Mouse (Mus musculus): Measurements from ENCODE around the gene Nprl2. TPM values are rescaled to one million over a fixed set of nuclear protein-coding genes. Genes with fewer than 3 reads are reported as not detected.

Gene Nprl2
- total and polyA plus RNA-seq, 3 experiments, result 12.6 to 31.4 (median 16.3) TPM

GRCm38 (mm10) chr9:107582509-107583062 is 40.6 kb downstream of the Nprl2 start:
- H3K4me1 ChIP-seq (ENCODE audit: control insufficient read depth in 1 of 2, insufficient read depth in 2 of 2), result peaks cover 11 to 38% of the 10 kb centered on the region in 2 experiments
- H3K9ac ChIP-seq (ENCODE audit: insufficient read depth, low read depth), result no peak overlapping the region
- no peaks in the 10 kb centered on the region for H3K79me2 ChIP-seq (replicated peaks; ENCODE audit: control insufficient read depth, extremely low read depth, insufficient read depth, poor library complexity, severe bottlenecking)
- dilution Hi-C loops (cut with MboI; ENCODE audit: extremely low pct_ligation_motif_present, extremely low pct_unique_long_range_greater_than_20kb, low sequenced_read_pairs), result no loop called here
- H3K4me3 ChIP-seq (replicated peaks in 1 of 3; ENCODE audit: low read depth in 2 of 3, low read length in 2 of 3, poor library complexity in 1 of 3), result no peak overlapping the region
- TF ChIP-seq POLR2A (IDR thresholded peaks at IDR 0.05; ENCODE audit: low read depth, low read length) (no peak), SMC3 (IDR thresholded peaks at IDR 0.05; ENCODE audit: low read depth, low read length) (no peak), MXI1 (IDR thresholded peaks at IDR 0.05; ENCODE audit: low read depth, low read length) (no peak), MAFK (IDR thresholded peaks at IDR 0.05; ENCODE audit: insufficient replicate concordance, low read length) (no peak), USF1 (IDR thresholded peaks at IDR 0.05; ENCODE audit: low read depth, low read length) (no peak), MAZ (IDR thresholded peaks at IDR 0.05; ENCODE audit: low read depth, low read length) (no peak), POLR2AphosphoS2 (IDR thresholded peaks at IDR 0.05; ENCODE audit: low read depth, low read length) (no peak), ZNF384 (IDR thresholded peaks at IDR 0.05; ENCODE audit: low read depth, low read length) (no peak), CHD1 (IDR thresholded peaks at IDR 0.05; ENCODE audit: low read depth, low read length) (no peak), ETS1 (conservative IDR thresholded peaks at IDR 0.05; ENCODE audit: low read depth, low read length) (no peak), IRF4 (IDR thresholded peaks at IDR 0.05; ENCODE audit: low read depth, low read length) (no peak), TBP (conservative IDR thresholded peaks at IDR 0.05; ENCODE audit: low read depth, low read length) (no peak), NELFE (IDR thresholded peaks at IDR 0.05; ENCODE audit: low read depth, low read length) (no peak)
- H3K27me3 ChIP-seq (replicated peaks), result no peaks in the 10 kb centered on the region
- H3K4me2 ChIP-seq (ENCODE audit: insufficient read depth, low read depth, poor library complexity, severe bottlenecking), result no peak overlapping the region
- DNase-seq (ENCODE audit: extremely low read depth), result no peak
- H3K36me3 ChIP-seq (replicated peaks in 1 of 2; ENCODE audit: control insufficient read depth in 1 of 2, insufficient read depth in 1 of 2, low read length in 1 of 2), result peaks cover 8 to 33% of the 10 kb centered on the region in 2 experiments
- in situ Hi-C loops (cut with MboI; ENCODE audit: low pct_ligation_motif_present, low pct_unique_long_range_greater_than_20kb, low sequenced_read_pairs), result no loop called here
- no peaks in the 10 kb centered on the region for H3K9me3 ChIP-seq (replicated peaks; ENCODE audit: low read length)
- no peak overlapping the region for H3K27ac ChIP-seq (ENCODE audit: insufficient read depth, low read depth)

GRCm38 (mm10) chr9:107583174-107583573 is 41.1 kb downstream of the Nprl2 start:
- in situ Hi-C loops (cut with MboI; ENCODE audit: low pct_ligation_motif_present, low pct_unique_long_range_greater_than_20kb, low sequenced_read_pairs), result no loop called here
- TF ChIP-seq CTCF (conservative IDR thresholded peaks at IDR 0.05 in 1 of 2, IDR thresholded peaks at IDR 0.05 in 1 of 2; ENCODE audit: low read depth in 2 of 2, low read length in 2 of 2) (no peak), BHLHE40 (IDR thresholded peaks at IDR 0.05; ENCODE audit: low read depth, low read length) (no peak), RCOR1 (conservative IDR thresholded peaks at IDR 0.05; ENCODE audit: low read depth, low read length) (no peak), TBP (conservative IDR thresholded peaks at IDR 0.05; ENCODE audit: low read depth, low read length) (no peak), RAD21 (IDR thresholded peaks at IDR 0.05; ENCODE audit: low read depth, low read length) (no peak), KAT2A (IDR thresholded peaks at IDR 0.05; ENCODE audit: insufficient replicate concordance, low read length) (no peak), IRF4 (IDR thresholded peaks at IDR 0.05; ENCODE audit: low read depth, low read length) (no peak)
- no peak for DNase-seq (ENCODE audit: extremely low read depth)
- Histone ChIP-seq H3K9me3 (replicated peaks; ENCODE audit: low read length) (no peaks in the 10 kb centered on the region), H3K4me3 (replicated peaks in 1 of 3; ENCODE audit: low read depth in 2 of 3, low read length in 2 of 3, poor library complexity in 1 of 3) (no peak overlapping the region), H3K27me3 (replicated peaks) (no peaks in the 10 kb centered on the region), H3K4me2 (ENCODE audit: insufficient read depth, low read depth, poor library complexity, severe bottlenecking) (no peak overlapping the region), H3K27ac (ENCODE audit: insufficient read depth, low read depth) (no peak overlapping the region), H3K9ac (ENCODE audit: insufficient read depth, low read depth) (no peak overlapping the region), H3K4me1 (ENCODE audit: control insufficient read depth in 1 of 2, insufficient read depth in 2 of 2) (peaks cover 11 to 38% of the 10 kb centered on the region in 2 experiments), H3K36me3 (replicated peaks in 1 of 2; ENCODE audit: control insufficient read depth in 1 of 2, insufficient read depth in 1 of 2, low read length in 1 of 2) (peaks cover 8 to 33% of the 10 kb centered on the region in 2 experiments), H3K79me2 (replicated peaks; ENCODE audit: control insufficient read depth, extremely low read depth, insufficient read depth, poor library complexity, severe bottlenecking) (peaks cover 5% of the 10 kb centered on the region)
- dilution Hi-C loops (cut with MboI; ENCODE audit: extremely low pct_ligation_motif_present, extremely low pct_unique_long_range_greater_than_20kb, low sequenced_read_pairs), result no loop called here
